Comparison of ENCODE assay signal across 13 mouse cellular contexts in genomic region chr3:51209503-51210314, GRCm38 (mm10). TPM values are rescaled to one million over a fixed set of nuclear protein-coding genes. Genes with fewer than 3 reads are reported as not detected.
DNase-seq lines count a peak whose midpoint lies in the region; ATAC-seq and TF ChIP-seq lines count a peak whose summit lies in the region.
"Had no signal": no experiment of that assay in that cellular context is flagged by ENCODE, and none has a peak within 500 bp of the region (broad histone marks: within the 10 kb centered on the region; RNA-seq: fewer than 3 reads in every experiment).

No protein-coding gene starts in this region.

- no peak overlapping the region for H3K9ac ChIP-seq in kidney, postnatal 0 days (ENCODE audit: low read depth, low read length)
- no peak overlapping the region for H3K9ac ChIP-seq in kidney, embryonic 15.5 days
- H3K9ac ChIP-seq in ES-Bruce4 (ENCODE audit: low read depth, poor library complexity, severe bottlenecking), result 0 out of 2 replicates have a peak overlapping the region, but pooled peaks have one; percentile 18

- 0 out of 2 replicates have a peak, but pooled peaks have one; percentile 13 for ATAC-seq in kidney, postnatal 0 days (replicated peaks; ENCODE audit: low FRiP score, low read depth)
- ATAC-seq in kidney, embryonic 15.5 days (replicated peaks; ENCODE audit: low FRiP score), result no peak
- peak; percentile 97 for ATAC-seq in granulocyte monocyte progenitor cell, adult 5-6 weeks (replicated peaks; ENCODE audit: poor library complexity, severe bottlenecking)
- ATAC-seq in erythroblast, adult 5-6 weeks (replicated peaks; ENCODE audit: low FRiP score, poor library complexity, severe bottlenecking), result no peak
- ATAC-seq: forebrain, embryonic 16.5 days had no signal

- no peaks in the 10 kb centered on the region for H3K27me3 ChIP-seq in kidney, postnatal 0 days (ENCODE audit: insufficient read depth, low read length)
- H3K27me3 ChIP-seq in kidney, embryonic 15.5 days, result no peaks in the 10 kb centered on the region
- no peaks in the 10 kb centered on the region for H3K27me3 ChIP-seq in ES-Bruce4 (ENCODE audit: control insufficient read depth, insufficient read depth, low read length, poor library complexity, severe bottlenecking)

- H3K36me3 ChIP-seq in kidney, postnatal 0 days (ENCODE audit: insufficient read depth, low read length), result no peaks in the 10 kb centered on the region
- no peaks in the 10 kb centered on the region for H3K36me3 ChIP-seq in kidney, embryonic 15.5 days
- H3K36me3 ChIP-seq in ES-Bruce4 (ENCODE audit: control insufficient read depth, insufficient read depth, low read length, poor library complexity, severe bottlenecking) (no peaks in the 10 kb centered on the region), macrophage (ENCODE audit: inconsistent target) (no peaks in the 10 kb centered on the region)

- peak; percentile 29 for TF ChIP-seq POLR2A in ES-Bruce4 (IDR thresholded peaks at IDR 0.05; ENCODE audit: insufficient read depth, low read length)

- TF ChIP-seq EP300 in ES-Bruce4 (IDR thresholded peaks at IDR 0.05; ENCODE audit: insufficient read depth, low read depth, low read length), result 0 out of 2 replicates have a peak, but pooled peaks have one; percentile 20

- no peak overlapping the region for H3K4me3 ChIP-seq in kidney, postnatal 0 days (replicated peaks; ENCODE audit: low read depth, low read length)
- no peak overlapping the region for H3K4me3 ChIP-seq in kidney, embryonic 15.5 days (replicated peaks)
- H3K4me3 ChIP-seq in ES-Bruce4 (ENCODE audit: low read depth, low read length), result peak overlapping the region; percentile 39
- no peak overlapping the region; the same call in 1 of the 2 replicates for H3K4me3 ChIP-seq in macrophage (ENCODE audit: inconsistent target)
- H3K4me3 ChIP-seq: layer of hippocampus, adult 2 months had no signal

- H3K4me2 ChIP-seq in kidney, postnatal 0 days (ENCODE audit: low read length), result no peak overlapping the region
- no peak overlapping the region for H3K4me2 ChIP-seq in kidney, embryonic 15.5 days

- no peaks in the 10 kb centered on the region for H3K79me2 ChIP-seq in macrophage (ENCODE audit: inconsistent target)

- no peak overlapping the region for H3K27ac ChIP-seq in kidney, postnatal 0 days
- H3K27ac ChIP-seq in kidney, embryonic 15.5 days, result no peak overlapping the region
- peak overlapping the region; percentile 87 for H3K27ac ChIP-seq in ES-Bruce4 (ENCODE audit: insufficient read depth, low read length)
- H3K27ac ChIP-seq in macrophage, result peak overlapping the region; percentile 79
- H3K27ac ChIP-seq: layer of hippocampus, adult 2 months had no signal

- no peaks in the 10 kb centered on the region for H3K4me1 ChIP-seq in kidney, postnatal 0 days (replicated peaks; ENCODE audit: insufficient read depth, low read length)
- 0 out of 2 replicates have a peak, but pooled peaks cover 4% of the 10 kb centered on the region for H3K4me1 ChIP-seq in kidney, embryonic 15.5 days
- peaks cover 6% of the 10 kb centered on the region for H3K4me1 ChIP-seq in ES-Bruce4 (ENCODE audit: control insufficient read depth, insufficient read depth, low read length)

- TF ChIP-seq CTCF in kidney, postnatal 0 days (IDR thresholded peaks at IDR 0.05; ENCODE audit: low read depth), result no peak
- TF ChIP-seq CTCF in ES-Bruce4 (IDR thresholded peaks at IDR 0.05; ENCODE audit: low read depth, low read length), result no peak

- no peaks in the 10 kb centered on the region for H3K9me3 ChIP-seq in kidney, postnatal 0 days (replicated peaks; ENCODE audit: low read length)
- no peaks in the 10 kb centered on the region; the same call in 1 of the 2 replicates for H3K9me3 ChIP-seq in kidney, embryonic 15.5 days (replicated peaks)
- no peaks in the 10 kb centered on the region for H3K9me3 ChIP-seq in ES-Bruce4 (replicated peaks; ENCODE audit: control insufficient read depth, insufficient read depth, low read length, poor library complexity, severe bottlenecking)

- no peak for DNase-seq in kidney, postnatal 0 days (ENCODE audit: low spot score)
- DNase-seq in layer of hippocampus, adult 9-11 months, result no peak
- DNase-seq in cerebellum, postnatal 25 days, result no peak
- DNase-seq: cerebellum, postnatal 14 days; gastrocnemius, postnatal 25 days; thymus, adult 2 months had no signal

- WGBS in kidney, postnatal 0 days, result 83% methylated on average over 7 of the region's 7 CpGs
- 83% methylated on average over 7 of the region's 7 CpGs for WGBS in kidney, embryonic 15.5 days
- 5% methylated on average over 7 of the region's 7 CpGs for WGBS in macrophage (ENCODE audit: missing documents)

RNA-seq across cellular contexts. Expression of gene Noct, which starts 14.5 kb away (rescaled TPM):
- 6.0 and 7.1 TPM in 2 replicates for polyA plus RNA-seq in kidney, postnatal 0 days (2015; fragmentation: Nextera tagmentation; extraction: Ambion mirVana)
- 8.5 and 8.8 TPM in 2 replicates for polyA plus RNA-seq in kidney, embryonic 15.5 days (2015; fragmentation: Nextera tagmentation; extraction: Ambion mirVana)
- polyA plus RNA-seq in ES-Bruce4 (2011; ENCODE audit: insufficient read depth, insufficient read length, low read depth, missing spikeins), result 33.7 and 35.6 TPM in 2 replicates
- total RNA-seq in granulocyte monocyte progenitor cell, adult 5-6 weeks (2014; fragmentation: Nextera tagmentation), result 13.9 and 24.0 TPM in 2 replicates
- total RNA-seq in granulocyte monocyte progenitor cell, adult 5-6 weeks (2017), result 7.0 and 9.5 TPM in 2 replicates
- total RNA-seq in macrophage (2018; cell fraction: chromatin; rRNA removed), result 1,000 to 10,000 TPM in 5 of 26 experiments, 100 to 1,000 TPM in 5, 10 to 100 TPM in 12, 1 to 10 TPM in 4; 7.5 to 1,895 (median 41.6) TPM
- total RNA-seq in macrophage (2018; cell fraction: cytosol; rRNA removed), result 100 to 1,000 TPM in 3 of 26 experiments, 10 to 100 TPM in 6, 1 to 10 TPM in 16, under 1 TPM in 1; 0.83 to 211 (median 4.4) TPM
- total RNA-seq in macrophage (2018; cell fraction: nucleus; rRNA removed), result 1,000 to 10,000 TPM in 5 of 26 experiments, 100 to 1,000 TPM in 5, 10 to 100 TPM in 12, 1 to 10 TPM in 4; 6.4 to 1,914 (median 55.8) TPM
- 3.9 to 14.9 TPM (median 7.7 TPM) in 3 replicates for polyA plus RNA-seq in macrophage (2018)
- total RNA-seq in erythroblast, adult 5-6 weeks (2015; ENCODE audit: low replicate concordance), result 39.6 and 43.5 TPM in 2 replicates
- total RNA-seq in erythroblast, adult 5-6 weeks (2017; ENCODE audit: low replicate concordance), result 27.3 and 31.4 TPM in 2 replicates

Comparison
In these comparisons a context has a peak if more than half of its experiments do, and no peak if none do; other contexts are left out.
1. ATAC-seq: peak in kidney, postnatal 0 days (single experiment) and granulocyte monocyte progenitor cell, adult 5-6 weeks (single experiment); none in kidney, embryonic 15.5 days (single experiment) and erythroblast, adult 5-6 weeks (single experiment).
2. H3K27ac ChIP-seq: peak in ES-Bruce4 (single experiment) and macrophage (single experiment); none in kidney, postnatal 0 days (single experiment) and kidney, embryonic 15.5 days (single experiment).